Mouse (Mus musculus): ENCODE data around the gene Gm5148. TPM values are rescaled to one million over a fixed set of nuclear protein-coding genes. Genes with fewer than 3 reads are reported as not detected.

Gene Gm5148
- total RNA-seq, 2 experiments from 2014 or later: 0.38 TPM; not detected in 1

DNA sequence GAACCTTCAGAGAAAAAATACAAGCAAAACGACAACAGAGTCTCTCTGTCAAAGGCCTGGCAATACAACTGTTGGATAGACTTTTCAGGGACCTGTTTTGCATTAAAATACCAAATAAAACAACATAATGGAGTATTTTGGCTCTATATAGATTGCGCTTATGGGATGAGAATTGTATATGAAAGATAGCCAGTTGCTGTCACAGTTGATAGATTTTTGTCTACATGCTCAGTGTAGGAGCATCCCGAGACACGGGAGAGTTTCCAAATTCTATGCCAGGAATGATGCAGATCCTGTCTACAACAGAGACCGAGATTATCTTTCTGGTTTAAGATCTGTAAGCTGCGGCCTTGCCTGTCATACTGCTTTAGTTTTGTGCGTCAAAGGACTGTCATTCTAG is 15.7 kb upstream of the Gm5148 start:
- intact Hi-C loops (cut with DNase I): no loop called here
- no peak for DNase-seq

DNA sequence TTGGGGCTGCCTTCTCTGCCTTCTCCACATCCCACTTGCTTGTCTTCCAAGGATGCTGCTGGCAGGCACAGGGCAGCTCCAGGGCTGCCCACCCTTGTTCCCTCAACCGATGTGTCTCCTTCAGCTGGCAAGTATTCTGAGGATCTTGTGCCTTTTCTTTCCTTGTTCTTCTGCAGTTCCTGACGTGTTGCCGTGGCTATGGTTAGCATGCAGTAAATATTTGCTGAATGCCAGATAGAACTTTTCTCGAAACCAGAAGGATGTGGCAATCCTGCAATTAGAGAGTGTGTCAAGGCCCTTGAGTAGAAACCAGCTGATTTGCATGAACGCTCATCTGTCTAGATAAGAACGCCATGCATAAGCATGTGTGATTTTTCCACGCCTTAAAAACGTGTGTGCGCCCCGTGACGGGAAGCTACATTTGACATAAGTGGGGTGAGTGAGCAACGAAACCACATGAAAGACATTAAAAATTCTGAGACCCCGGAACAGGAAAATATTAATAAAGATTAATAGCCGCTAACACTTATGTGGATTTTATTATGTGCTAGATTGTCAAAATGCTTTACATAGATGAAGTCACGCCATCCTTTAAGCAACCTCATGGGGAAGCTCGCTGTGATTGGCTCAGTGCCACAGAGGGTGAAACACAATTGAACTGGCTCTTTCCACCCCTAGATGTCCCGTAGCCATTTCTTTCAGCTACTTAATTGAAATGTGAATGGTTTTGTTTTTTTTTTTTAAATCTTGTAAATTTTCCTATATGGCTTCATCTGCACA is 14.1 kb upstream of the Gm5148 start:
- no peak for DNase-seq
- intact Hi-C loops (cut with DNase I): no loop called here

DNA sequence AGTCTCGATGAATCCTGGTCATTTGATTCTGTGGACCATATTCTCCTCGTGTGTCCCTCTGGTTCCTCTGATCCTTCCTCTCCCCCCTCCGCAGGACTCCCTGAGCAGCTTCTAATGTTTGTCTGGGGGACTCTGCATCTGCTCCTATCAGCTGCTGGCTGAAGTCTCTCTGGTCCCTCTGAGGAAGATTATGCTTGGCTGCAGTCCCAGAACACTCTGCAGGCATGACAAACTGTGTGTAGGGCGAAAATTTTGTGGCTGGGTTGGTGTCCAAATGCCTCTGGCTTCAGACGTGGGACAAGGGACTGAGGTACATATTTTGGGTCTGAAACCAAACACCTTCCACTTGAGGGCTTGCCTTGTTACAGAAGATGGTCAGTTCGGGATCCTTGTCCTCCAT is 13.1 kb upstream of the Gm5148 start:
- peak; percentile 89 to 90 for DNase-seq
- intact Hi-C loops (cut with DNase I): no loop called here

GRCm38 (mm10) chr3:37735166-37735565 is 10.9 kb upstream of the Gm5148 start:
- intact Hi-C loops (cut with DNase I): no loop called here
- no peak for DNase-seq

- intact Hi-C loops (cut with DNase I): loop anchor here (5.0 kb wide), 1 partner anchor 87 kb away; no protein-coding TSS in a partner anchor
- peak; percentile 76 to 83 for DNase-seq
Measured at GRCm38 (mm10) chr3:37729142-37729541, 4.9 kb upstream of the Gm5148 start.

GRCm38 (mm10) chr3:37728112-37729100 is 4.1 kb upstream of the Gm5148 start:
- peak in 1 of 2 experiments; percentile 37 for DNase-seq
- intact Hi-C loops (cut with DNase I): loop anchor here (5.0 kb wide), 1 partner anchor 86 kb away; no protein-coding TSS in a partner anchor

- no peak for DNase-seq
- intact Hi-C loops (cut with DNase I): loop anchor here (5.0 kb wide), 1 partner anchor 85 kb away; no protein-coding TSS in a partner anchor
Measured at GRCm38 (mm10) chr3:37727392-37727791, 3.1 kb upstream of the Gm5148 start.

DNA sequence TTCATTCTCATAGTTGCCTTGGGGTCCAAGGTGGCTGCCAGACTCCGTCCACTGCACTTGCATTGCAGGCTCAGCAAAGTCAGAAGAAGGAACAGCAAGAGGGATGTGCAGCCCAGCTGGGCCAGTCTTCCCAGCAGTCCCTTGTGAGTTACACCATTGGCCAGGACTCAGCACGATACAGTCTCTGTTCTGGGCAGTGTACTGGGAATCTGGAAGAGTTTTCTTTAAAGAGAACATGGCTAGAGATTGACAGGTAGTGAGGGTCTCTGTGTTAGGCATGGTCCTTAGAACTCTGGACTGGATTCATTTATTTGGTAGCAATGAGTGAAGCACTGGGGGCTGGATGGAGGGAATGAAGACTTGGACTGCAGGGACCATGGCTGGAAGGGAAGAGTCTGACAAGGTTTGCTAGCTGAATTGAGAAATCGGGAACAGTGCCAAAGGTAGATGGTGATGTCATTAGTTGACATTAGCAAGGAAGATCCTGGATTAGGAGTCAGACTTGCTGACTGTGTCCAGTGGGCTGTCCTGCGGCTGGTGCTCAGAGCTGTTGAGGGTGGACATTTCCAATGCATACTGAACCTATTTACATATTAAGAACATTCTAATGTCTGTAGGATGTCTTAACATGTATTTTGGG is 2.3 kb upstream of the Gm5148 start:
- intact Hi-C loops (cut with DNase I): loop anchor here (5.0 kb wide), 1 partner anchor 84 kb away; no protein-coding TSS in a partner anchor
- DNase-seq: peak; percentile 71 to 77

DNA sequence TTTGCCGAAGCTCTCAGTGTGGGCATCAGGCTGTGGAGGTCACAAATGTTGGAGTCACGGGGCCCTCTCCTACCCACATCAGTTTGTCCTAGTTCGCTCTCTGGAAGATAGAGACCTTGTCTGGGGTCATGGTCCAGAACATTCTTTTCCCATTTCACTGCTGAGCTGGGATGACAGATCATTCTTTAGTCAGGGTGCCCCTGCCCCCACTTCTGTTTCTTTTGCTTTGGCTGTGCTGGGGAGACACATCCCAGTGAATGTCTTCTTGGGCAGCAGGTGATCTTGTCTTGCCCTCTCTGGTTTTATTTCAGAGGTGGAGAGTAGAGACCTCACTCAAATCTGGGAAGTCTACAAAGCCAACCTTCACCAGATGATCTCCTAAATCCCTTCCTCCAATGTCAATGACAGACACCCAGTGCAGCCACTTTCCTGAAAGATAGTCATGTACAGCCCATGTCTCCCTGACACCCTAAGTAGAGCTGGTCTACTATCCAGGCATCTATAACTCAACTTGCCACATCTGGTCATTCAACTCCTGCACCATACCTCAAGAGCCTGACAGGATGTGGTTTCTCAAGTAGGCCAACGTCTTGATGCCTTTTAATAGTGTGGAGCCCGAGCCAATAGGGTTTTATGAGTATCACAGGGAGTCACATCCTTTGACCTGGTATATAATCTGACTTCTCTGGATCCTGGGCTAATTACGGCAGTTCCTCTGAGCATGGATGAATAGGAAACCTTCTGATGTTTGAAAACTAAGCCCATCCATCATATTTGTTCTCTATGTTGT is 851 bp upstream of the Gm5148 start:
- intact Hi-C loops (cut with DNase I): loop anchor here (5.0 kb wide), 1 partner anchor 83 kb away; no protein-coding TSS in a partner anchor
- no peak for DNase-seq

GRCm38 (mm10) chr3:37723662-37724170 is 574 bp downstream of the Gm5148 start:
- DNase-seq: no peak
- intact Hi-C loops (cut with DNase I): no loop called here

DNA sequence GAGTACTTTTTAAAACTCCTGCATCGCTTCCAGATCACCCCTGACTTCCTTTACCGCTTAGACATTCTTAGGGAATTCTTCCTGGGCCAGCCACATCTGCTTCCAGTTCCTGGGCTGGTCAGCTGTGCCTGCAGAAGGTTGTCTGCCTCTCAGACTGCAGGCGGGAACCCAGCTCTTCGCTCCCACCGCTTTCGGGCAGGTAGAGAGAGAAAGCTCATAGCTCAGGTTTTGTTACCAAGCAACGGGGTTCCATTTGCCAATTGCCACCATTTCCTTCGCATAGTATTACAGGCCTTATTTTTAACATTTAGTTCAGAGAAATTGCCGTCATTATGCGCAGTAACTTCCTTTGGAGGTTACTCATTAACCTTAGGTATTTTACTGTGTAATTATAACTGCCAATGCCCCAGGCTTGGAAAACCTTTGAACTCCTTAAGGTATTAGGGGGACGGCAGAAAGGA is 1.2 kb downstream of the Gm5148 start:
- intact Hi-C loops (cut with DNase I): no loop called here
- no peak for DNase-seq

GRCm38 (mm10) chr3:37722487-37723060 is 1.7 kb downstream of the Gm5148 start:
- intact Hi-C loops (cut with DNase I): no loop called here
- no peak for DNase-seq

DNA sequence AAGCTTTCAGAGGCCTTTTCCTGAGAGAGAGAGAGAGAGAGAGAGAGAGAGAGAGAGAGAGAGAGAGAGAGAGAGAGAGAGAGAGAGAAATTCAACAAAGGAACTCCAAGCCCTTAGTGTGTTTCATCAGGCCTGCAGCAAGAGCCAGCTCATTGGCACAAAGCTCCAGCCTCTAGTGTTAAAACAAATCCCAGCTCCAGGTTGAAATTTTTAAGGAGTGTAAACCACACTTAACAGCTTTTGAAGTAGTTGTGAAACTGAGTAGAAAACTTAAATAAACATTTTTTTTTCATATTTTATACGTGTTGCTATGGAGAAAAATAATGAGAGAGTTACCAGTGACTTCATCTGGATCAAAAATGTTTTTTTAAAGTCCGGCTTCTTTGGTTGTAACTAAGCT is 7.3 kb downstream of the Gm5148 start:
- no peak for DNase-seq
- intact Hi-C loops (cut with DNase I): no loop called here

DNA sequence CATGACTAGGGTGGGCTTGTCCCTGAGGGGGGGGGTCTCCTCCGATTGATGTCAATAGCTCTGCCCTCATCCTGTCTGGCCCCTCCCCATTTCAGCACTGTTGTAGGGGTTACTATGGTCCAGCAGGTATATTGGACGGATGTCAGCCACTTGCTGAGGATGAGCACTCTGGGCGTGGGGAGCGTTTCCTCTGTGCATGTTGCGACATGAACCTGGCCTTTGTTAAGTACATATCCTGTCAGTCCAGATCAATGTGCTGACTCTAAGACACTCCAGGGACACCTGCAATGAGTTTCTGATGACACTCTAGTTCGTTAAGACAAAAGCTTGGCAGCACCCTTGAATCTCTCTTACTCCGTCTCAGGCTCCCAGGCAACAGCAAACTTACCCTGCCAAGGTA is 8.6 kb downstream of the Gm5148 start:
- DNase-seq: no peak
- intact Hi-C loops (cut with DNase I): no loop called here

- DNase-seq: peak; percentile 65 to 67
- intact Hi-C loops (cut with DNase I): no loop called here
Measured at GRCm38 (mm10) chr3:37712501-37712900, 11.8 kb downstream of the Gm5148 start.

DNA sequence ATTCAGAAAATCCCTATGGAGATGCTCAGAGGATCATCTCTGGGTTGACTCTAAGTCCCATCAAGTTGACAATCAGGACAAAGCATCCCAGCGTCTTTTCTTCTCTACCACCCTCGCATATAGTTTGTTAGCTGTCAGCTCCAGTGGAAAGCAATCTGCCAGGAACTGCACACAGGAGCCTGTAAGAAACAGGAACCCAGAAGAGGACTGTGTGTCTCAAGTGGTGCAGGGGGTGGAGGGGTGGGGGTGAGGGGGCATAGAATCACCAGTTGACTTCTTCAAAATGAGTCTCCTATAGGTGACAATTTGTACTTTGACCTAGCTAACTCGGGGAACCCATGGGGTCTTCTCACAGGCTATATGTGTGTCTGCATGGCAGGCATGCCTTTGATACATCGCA is 12.7 kb downstream of the Gm5148 start:
- intact Hi-C loops (cut with DNase I): no loop called here
- DNase-seq: no peak

DNA sequence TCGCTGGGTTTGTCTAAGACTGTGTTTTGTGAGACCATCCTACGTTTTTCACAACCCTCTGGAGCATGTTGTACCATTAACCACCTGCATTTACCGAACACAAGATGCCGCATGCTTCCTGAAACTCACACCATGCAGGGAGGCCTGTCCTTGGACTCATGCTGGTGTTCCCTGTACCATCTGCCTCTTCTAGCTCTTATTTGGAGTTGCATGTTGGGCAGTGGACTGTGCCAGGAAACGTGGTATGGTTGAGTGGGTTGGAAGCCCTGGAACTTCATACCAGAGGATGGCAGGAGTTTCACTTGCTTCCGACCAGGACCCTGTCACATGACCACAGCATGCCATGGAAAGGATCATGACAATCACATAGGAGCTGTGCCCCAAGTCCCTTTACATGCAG is 16.5 kb downstream of the Gm5148 start:
- intact Hi-C loops (cut with DNase I): no loop called here
- no peak for DNase-seq

GRCm38 (mm10) chr3:37706439-37706838 is 17.9 kb downstream of the Gm5148 start:
- DNase-seq: peak; percentile 28 to 37

GRCm38 (mm10) chr3:37705436-37705835 is 18.9 kb downstream of the Gm5148 start:
- DNase-seq: no peak
- intact Hi-C loops (cut with DNase I): no loop called here

More at GRCm38 (mm10) chr3:37706439-37706838, 17.9 kb downstream of the Gm5148 start:
- intact Hi-C loops (cut with DNase I): no loop called here

Data from heart, postnatal 10 days (tissue).